In genomic region chr9:21598198-21598597, GRCm38 (mm10) we compare ENCODE assay signal across 9 mouse cellular contexts. TPM values are rescaled to one million over a fixed set of nuclear protein-coding genes. Genes with fewer than 3 reads are reported as not detected.
DNase-seq lines count a peak whose midpoint lies in the region; ATAC-seq lines count a peak whose summit lies in the region.
"Had no signal": no experiment of that assay in that cellular context is flagged by ENCODE, and none has a peak within 500 bp of the region (broad histone marks: within the 10 kb centered on the region; RNA-seq: fewer than 3 reads in every experiment).

No protein-coding gene starts in this region.

- no peak overlapping the region for H3K27ac ChIP-seq in forebrain, embryonic 14.5 days (ENCODE audit: low read depth, low read length)
- H3K27ac ChIP-seq in forebrain, embryonic 15.5 days (replicated peaks): no peak overlapping the region
- no peak overlapping the region for H3K27ac ChIP-seq in midbrain, embryonic 10.5 days (replicated peaks)

- peaks cover 15% of the 10 kb centered on the region for H3K36me3 ChIP-seq in forebrain, embryonic 14.5 days (ENCODE audit: control insufficient read depth, insufficient read depth, low read length)
- H3K36me3 ChIP-seq in forebrain, embryonic 15.5 days: peaks cover 17% of the 10 kb centered on the region
- H3K36me3 ChIP-seq in midbrain, embryonic 10.5 days: peaks cover 30% of the 10 kb centered on the region

- no peak overlapping the region for H3K4me2 ChIP-seq in forebrain, embryonic 14.5 days (ENCODE audit: low read length)
- H3K4me2 ChIP-seq in forebrain, embryonic 15.5 days (replicated peaks): no peak overlapping the region

- no peaks in the 10 kb centered on the region for H3K9me3 ChIP-seq in forebrain, embryonic 14.5 days (replicated peaks; ENCODE audit: control insufficient read depth, low read length)
- H3K9me3 ChIP-seq in forebrain, embryonic 15.5 days: no peaks in the 10 kb centered on the region
- no peaks in the 10 kb centered on the region for H3K9me3 ChIP-seq in midbrain, embryonic 10.5 days (replicated peaks)

- ATAC-seq in forebrain, embryonic 14.5 days: no peak
- no peak for ATAC-seq in forebrain, embryonic 15.5 days (replicated peaks)

- DNase-seq in forebrain, embryonic 14.5 days (ENCODE audit: low spot score): peak; percentile 26
- DNase-seq in B cell, adult 2 months: peak; percentile 71 to 73
- peak; percentile 56 for DNase-seq in brain, adult 2 months (ENCODE audit: low read depth, low spot score)
- DNase-seq in lung, postnatal 36 days: peak; percentile 42
- DNase-seq in frontal cortex, adult 2 months (ENCODE audit: extremely low spot score in 1 of 2, low spot score in 1 of 2): no peak
- no peak for DNase-seq in midbrain, embryonic 10.5 days (ENCODE audit: low spot score)
- no peak for DNase-seq in right cerebral cortex, adult 18-20 months

- H3K27me3 ChIP-seq in forebrain, embryonic 14.5 days (replicated peaks; ENCODE audit: control insufficient read depth, insufficient read depth, low read length): no peaks in the 10 kb centered on the region
- H3K27me3 ChIP-seq in forebrain, embryonic 15.5 days: no peaks in the 10 kb centered on the region
- no peaks in the 10 kb centered on the region for H3K27me3 ChIP-seq in midbrain, embryonic 10.5 days (ENCODE audit: low read depth, poor library complexity, severe bottlenecking)

- H3K9ac ChIP-seq in forebrain, embryonic 14.5 days (ENCODE audit: low read length): no peak overlapping the region
- no peak overlapping the region for H3K9ac ChIP-seq in forebrain, embryonic 15.5 days (replicated peaks)

- WGBS in forebrain, embryonic 14.5 days: 37% methylated on average over 2 of the region's 2 CpGs
- 47% methylated on average over 2 of the region's 2 CpGs for WGBS in forebrain, embryonic 15.5 days
- WGBS in midbrain, embryonic 10.5 days: 42% methylated on average over 2 of the region's 2 CpGs

- H3K4me3 ChIP-seq in forebrain, embryonic 14.5 days (ENCODE audit: low read depth, low read length): no peak overlapping the region
- no peak overlapping the region for H3K4me3 ChIP-seq in forebrain, embryonic 15.5 days
- H3K4me3 ChIP-seq in midbrain, embryonic 10.5 days: no peak overlapping the region
- H3K4me3 ChIP-seq: erythroblast, embryonic 14.5 days had no signal

- peaks cover 15% of the 10 kb centered on the region for H3K4me1 ChIP-seq in forebrain, embryonic 14.5 days (ENCODE audit: control insufficient read depth, insufficient read depth, low read length)
- peaks cover 21% of the 10 kb centered on the region for H3K4me1 ChIP-seq in forebrain, embryonic 15.5 days
- H3K4me1 ChIP-seq in midbrain, embryonic 10.5 days: peaks cover 22% of the 10 kb centered on the region

RNA-seq across cellular contexts. Expression of gene Yipf2, which starts 5.6 kb away (rescaled TPM):
- 16.9 and 18.2 TPM in 2 replicates for polyA plus RNA-seq in forebrain, embryonic 14.5 days (2014; fragmentation: Nextera tagmentation; extraction: Ambion mirVana)
- polyA plus RNA-seq in forebrain, embryonic 15.5 days (2015; fragmentation: Nextera tagmentation; extraction: Ambion mirVana): 23.1 and 23.7 TPM in 2 replicates
- polyA plus RNA-seq in frontal cortex, adult 2 months (2012; rRNA removed): 27.6 and 27.8 TPM in 2 replicates
- polyA plus RNA-seq in midbrain, embryonic 10.5 days (2016; fragmentation: Nextera tagmentation; extraction: Ambion mirVana): 20.4 and 21.6 TPM in 2 replicates

RNA-seq across cellular contexts. Expression of gene Timm29, which starts 5.7 kb away (rescaled TPM):
- polyA plus RNA-seq in forebrain, embryonic 14.5 days (2014; fragmentation: Nextera tagmentation; extraction: Ambion mirVana): 67.3 and 68.4 TPM in 2 replicates
- 58.8 and 61.2 TPM in 2 replicates for polyA plus RNA-seq in forebrain, embryonic 15.5 days (2015; fragmentation: Nextera tagmentation; extraction: Ambion mirVana)
- polyA plus RNA-seq in frontal cortex, adult 2 months (2012; rRNA removed): 53.2 TPM in 2 replicates
- polyA plus RNA-seq in midbrain, embryonic 10.5 days (2016; fragmentation: Nextera tagmentation; extraction: Ambion mirVana): 32.0 and 37.1 TPM in 2 replicates

RNA-seq across cellular contexts. Expression of gene Smarca4, which starts 17.8 kb away (rescaled TPM):
- polyA plus RNA-seq in forebrain, embryonic 14.5 days (2014; fragmentation: Nextera tagmentation; extraction: Ambion mirVana): 128 and 153 TPM in 2 replicates
- 159 and 169 TPM in 2 replicates for polyA plus RNA-seq in forebrain, embryonic 15.5 days (2015; fragmentation: Nextera tagmentation; extraction: Ambion mirVana)
- polyA plus RNA-seq in frontal cortex, adult 2 months (2012; rRNA removed): 77.8 and 83.8 TPM in 2 replicates
- 139 and 162 TPM in 2 replicates for polyA plus RNA-seq in midbrain, embryonic 10.5 days (2016; fragmentation: Nextera tagmentation; extraction: Ambion mirVana)

RNA-seq across cellular contexts. Expression of gene Carm1, which starts 51.5 kb away (rescaled TPM):
- 22.8 and 26.7 TPM in 2 replicates for polyA plus RNA-seq in forebrain, embryonic 14.5 days (2014; fragmentation: Nextera tagmentation; extraction: Ambion mirVana)
- 37.3 and 46.0 TPM in 2 replicates for polyA plus RNA-seq in forebrain, embryonic 15.5 days (2015; fragmentation: Nextera tagmentation; extraction: Ambion mirVana)
- polyA plus RNA-seq in frontal cortex, adult 2 months (2012; rRNA removed): 63.6 and 74.3 TPM in 2 replicates
- 54.3 and 57.5 TPM in 2 replicates for polyA plus RNA-seq in midbrain, embryonic 10.5 days (2016; fragmentation: Nextera tagmentation; extraction: Ambion mirVana)

Comparison
In these comparisons a context has a peak if more than half of its experiments do, and no peak if none do; other contexts are left out.
1. DNase-seq: peak in forebrain, embryonic 14.5 days (single experiment), B cell, adult 2 months (2 of 2), brain, adult 2 months (single experiment) and lung, postnatal 36 days (single experiment); none in frontal cortex, adult 2 months (0 of 2), midbrain, embryonic 10.5 days (single experiment) and right cerebral cortex, adult 18-20 months (single experiment).